Mouse (Mus musculus) telencephalon, adult 2 months (tissue): ENCODE measurements at regions not wholly inside any gene's neighbourhood (a gene's known extent, or its start where the extent isn't known, plus 50 kb on each side); places are given as distances from the start of the nearest gene placed in this dataset.

ENCODE experiments used
- DNase-seq: peaks from one replicate; pipeline ENCODE4 v3.0.0-alpha.2; 2011; ENCODE audit warnings: low read depth, low spot score

DNA sequence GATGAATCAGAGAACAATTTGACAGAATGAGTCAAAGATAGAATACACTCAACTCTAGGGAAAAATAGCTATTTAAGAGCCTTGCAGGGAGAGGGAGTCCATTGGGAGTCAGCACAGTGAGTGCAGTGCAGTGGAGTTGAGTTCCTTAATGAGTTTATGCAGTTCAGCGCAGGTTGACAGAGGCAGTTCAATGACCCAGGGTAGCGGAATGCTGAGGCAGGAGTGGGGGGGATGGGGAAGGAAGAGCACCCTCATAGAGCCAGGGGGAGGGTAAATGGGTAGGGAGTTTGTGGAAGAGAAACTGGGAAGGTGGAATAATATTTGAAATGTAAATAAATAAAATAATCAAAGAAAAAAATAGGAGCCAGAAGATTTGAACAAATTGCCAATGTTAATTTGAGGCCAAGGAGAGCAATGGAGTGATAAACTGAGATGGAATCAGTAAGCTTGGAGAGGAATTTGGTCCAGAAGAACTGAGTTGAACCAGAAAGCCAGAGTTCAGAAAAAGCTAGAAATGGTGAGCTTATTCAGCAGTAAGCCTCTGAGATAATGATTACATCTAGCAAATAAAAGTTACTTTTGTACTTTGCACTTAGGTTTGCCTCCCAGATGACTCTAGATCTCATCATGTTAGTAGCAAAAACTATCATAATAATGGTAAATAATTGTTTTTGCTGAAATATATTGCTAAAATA lies 209.6 kb upstream of the Nrg3 start:
- DNase-seq: no peak

DNA sequence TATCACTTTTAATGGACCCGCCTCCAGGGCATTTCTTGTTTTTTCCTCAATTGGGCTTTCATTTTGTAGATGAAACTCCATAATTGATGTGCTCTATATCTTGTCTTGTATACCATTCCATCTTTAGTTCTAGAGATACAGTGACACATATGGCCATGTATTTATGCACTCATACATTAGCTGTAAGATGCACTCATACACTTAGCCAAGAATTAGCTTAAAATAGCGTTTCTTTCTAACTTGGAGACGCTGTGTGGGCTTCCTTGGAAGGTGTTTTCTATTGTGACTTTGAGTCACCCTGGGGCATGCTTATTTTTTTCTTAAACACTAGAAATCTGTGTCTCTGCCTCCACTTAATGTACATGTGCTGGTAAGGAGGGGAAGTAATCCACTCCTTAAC lies 205.3 kb upstream of the Nrg3 start:
- peak; percentile 26 for DNase-seq

DNA sequence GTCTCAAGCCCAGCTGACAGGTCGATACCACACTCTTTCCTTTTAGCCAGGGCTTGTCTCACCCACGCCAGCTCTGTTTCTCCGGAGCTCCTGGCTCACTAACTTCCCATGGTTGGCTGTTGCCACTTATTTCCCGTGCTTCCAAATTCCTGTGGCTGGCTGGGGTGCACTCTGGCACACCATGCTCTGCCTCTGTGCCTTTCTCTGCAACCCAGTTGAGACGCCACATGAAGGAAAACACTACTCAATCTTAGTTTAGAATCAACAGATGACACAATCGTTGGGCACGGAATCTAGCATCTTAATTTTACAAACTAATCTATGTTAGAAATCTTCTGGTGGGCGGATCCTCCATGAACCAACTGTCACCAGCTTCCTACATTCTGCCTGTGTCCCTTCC lies 204.7 kb upstream of the Nrg3 start:
- peak; percentile 22 for DNase-seq

DNA sequence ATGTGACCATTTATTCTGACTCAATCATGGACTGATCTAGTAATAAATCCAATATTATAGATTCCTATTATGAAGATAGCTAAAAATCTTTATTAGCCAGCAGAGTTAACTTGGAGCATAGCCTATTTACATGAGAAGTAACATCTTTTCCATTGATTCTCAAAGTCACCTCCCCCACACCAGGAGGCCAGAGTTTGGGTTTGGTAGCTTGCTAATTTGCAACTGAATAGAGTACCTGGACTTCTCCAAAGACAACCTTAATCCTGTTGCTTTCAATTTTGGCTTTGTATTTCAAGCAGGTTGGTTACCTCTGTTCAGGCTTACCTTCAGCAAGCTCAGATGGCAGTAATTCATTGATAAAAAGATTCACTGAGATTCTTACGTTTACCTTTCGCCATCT lies 165.9 kb upstream of the Nrg3 start:
- DNase-seq: no peak
